Mouse (Mus musculus): Measurements from ENCODE around the gene Copb1.

GRCm38 (mm10) chr7:114268446-114268845, 13.9 kb upstream of the Copb1 start:
- TF ChIP-seq POLR2A (IDR thresholded peaks at IDR 0.05; ENCODE audit: borderline replicate concordance, low read depth, low read length) (no peak), CTCF (IDR thresholded peaks at IDR 0.05; ENCODE audit: low read depth, low read length) (no peak)

All from bone marrow macrophage, adult 2 months (primary cell).